Mouse (Mus musculus): ENCODE measurements around the gene Timm17b. TPM values are rescaled to one million over a fixed set of nuclear protein-coding genes. Genes with fewer than 3 reads are reported as not detected.

Gene Timm17b
- total RNA-seq, 2 experiments from 2014 or later = 48.2 to 51.1 TPM

GRCm38 (mm10) chrX:7919601-7920383, 20.6 kb downstream of the Timm17b start, which contains the start of gene Pcsk1n:
Gene Pcsk1n, plus strand, starts transcription at chrX:7919822.
- DNase-seq = no peak

GRCm38 (mm10) chrX:7922032-7922431, 22.9 kb downstream of the Timm17b start:
- DNase-seq = no peak

GRCm38 (mm10) chrX:7926266-7926665, 27.1 kb downstream of the Timm17b start:
- no peak for DNase-seq

- no peak for DNase-seq
These were observed 28.0 kb downstream of the Timm17b start for GRCm38 (mm10) chrX:7927116-7927515.

- DNase-seq = no peak
These were observed 29.2 kb downstream of the Timm17b start, which contains the start of gene Eras for GRCm38 (mm10) chrX:7928270-7928790. Gene Eras, minus strand, starts transcription at chrX:7928607.

- DNase-seq = no peak
These were observed 37.7 kb downstream of the Timm17b start for GRCm38 (mm10) chrX:7936874-7937273.

- DNase-seq = no peak
These were observed 38.5 kb downstream of the Timm17b start for GRCm38 (mm10) chrX:7937667-7938066.

- no peak for DNase-seq
These were observed 46.5 kb downstream of the Timm17b start for GRCm38 (mm10) chrX:7945618-7946017.

- DNase-seq = no peak
These were observed 48.1 kb downstream of the Timm17b start, which contains the start of gene Hdac6 for GRCm38 (mm10) chrX:7947108-7947899. Gene Hdac6, minus strand, starts transcription at chrX:7947889.

- peak; percentile 84 for DNase-seq
These were observed 48.8 kb downstream of the Timm17b start for GRCm38 (mm10) chrX:7947900-7948492.

GRCm38 (mm10) chrX:7950091-7950490, 50.9 kb downstream of the Timm17b start:
- no peak for DNase-seq

Other genes starting within 250 kb of the Timm17b start
- 10 to 100 TPM in 1 of 2 experiments, 1 to 10 TPM in 1; 8.7 to 11.1 TPM for gene Prickle3, start 242.1 kb upstream of the Timm17b start, total RNA-seq (2021)
- gene Plp2, start 228.0 kb upstream of the Timm17b start, total RNA-seq (2021) = 10 to 100 TPM; 54.2 to 55.4 TPM
- 1 to 10 TPM; 2.8 to 3.3 TPM for gene Magix, start 218.1 kb upstream of the Timm17b start, total RNA-seq (2021)
- 10 to 100 TPM; 19.6 to 19.8 TPM for gene Gpkow, start 202.2 kb upstream of the Timm17b start, total RNA-seq (2021)
- 10 to 100 TPM; 19.6 to 24.3 TPM for gene Wdr45, start 185.0 kb upstream of the Timm17b start, total RNA-seq (2021)
- not detected for gene Gm45208, start 177.1 kb upstream of the Timm17b start, total RNA-seq (2021)
- 10 to 100 TPM in 1 of 2 experiments, 1 to 10 TPM in 1; 8.5 to 12.5 TPM for gene Praf2, start 170.9 kb upstream of the Timm17b start, total RNA-seq (2021)
- gene Ccdc120, start 148.5 kb upstream of the Timm17b start, total RNA-seq (2021) = 1 to 10 TPM; 1.0 to 1.5 TPM
- gene Tfe3, start 136.8 kb upstream of the Timm17b start, total RNA-seq (2021) = 10 to 100 TPM; 10.5 to 16.7 TPM
- 10 to 100 TPM; 15.3 to 22.7 TPM for gene Gripap1, start 109.6 kb upstream of the Timm17b start, total RNA-seq (2021)
- gene Kcnd1, start 77.1 kb upstream of the Timm17b start, total RNA-seq (2021) = 1 to 10 TPM; 1.2 to 1.3 TPM
- gene Otud5, start 58.0 kb upstream of the Timm17b start, total RNA-seq (2021) = 10 to 100 TPM; 21.3 to 27.8 TPM
- 1 to 10 TPM; 1.1 to 2.4 TPM for gene Pim2, start 21.1 kb upstream of the Timm17b start, total RNA-seq (2021)
- 10 to 100 TPM in 1 of 2 experiments, 1 to 10 TPM in 1; 10.0 to 14.8 TPM for gene Slc35a2, start 15.3 kb upstream of the Timm17b start, total RNA-seq (2021)
- 10 to 100 TPM; 32.2 to 38.5 TPM for gene Pqbp1, start 88 bp upstream of the Timm17b start, total RNA-seq (2021)
- gene Gm10491, start 8.5 kb downstream of the Timm17b start, total RNA-seq (2021) = not detected
- not detected for gene Gm10490, start 10.2 kb downstream of the Timm17b start, total RNA-seq (2021)
- under 1 TPM; 0.16 to 0.52 TPM for gene Pcsk1n, start 20.5 kb downstream of the Timm17b start, total RNA-seq (2021)
- gene Eras, start 29.2 kb downstream of the Timm17b start, total RNA-seq (2021) = not detected
- gene Hdac6, start 48.5 kb downstream of the Timm17b start, total RNA-seq (2021) = 1 to 10 TPM; 6.4 to 8.0 TPM
- gene Gata1, start 78.7 kb downstream of the Timm17b start, total RNA-seq (2021) = under 1 TPM; 0.12 to 0.41 TPM
- not detected for gene Glod5, start 119.1 kb downstream of the Timm17b start, total RNA-seq (2021)
- 1 to 10 TPM; 6.4 to 8.6 TPM for gene Suv39h1, start 175.4 kb downstream of the Timm17b start, total RNA-seq (2021)
- 1 to 10 TPM; 1.3 to 1.9 TPM for gene Was, start 191.1 kb downstream of the Timm17b start, total RNA-seq (2021)
- gene Wdr13, start 233.5 kb downstream of the Timm17b start, total RNA-seq (2021) = 10 to 100 TPM; 21.8 to 25.4 TPM
- gene Rbm3, start 246.5 kb downstream of the Timm17b start, total RNA-seq (2021) = 100 to 1,000 TPM; 291 to 335 TPM

All from gastrocnemius, postnatal 10 days (tissue).